Mouse (Mus musculus): Measurements from ENCODE around the gene Gm21677.
"Not testable (repeated sequence)": the region's sequence is repeated elsewhere in the genome, so short reads cannot be mapped to it uniquely, and the experiment has no call there.

The Gm21677 gene

GRCm38 (mm10) chrY:3306349-3306748 is at the start of gene Gm21677:
Gene Gm21677 (minus strand): TSS chrY:3306449.
- not testable (repeated sequence) for DNase-seq (ENCODE audit: low read depth in 1 of 2, low spot score in 2 of 2)

- not testable (repeated sequence) for DNase-seq (ENCODE audit: low read depth in 1 of 2, low spot score in 2 of 2)
These were observed 39.0 kb upstream of the Gm21677 start, which contains the start of gene Gm21693 for GRCm38 (mm10) chrY:3345229-3345628. Gene Gm21693 (minus strand): TSS chrY:3345329.

GRCm38 (mm10) chrY:3340661-3341060 is 34.4 kb upstream of the Gm21677 start:
- DNase-seq (ENCODE audit: low read depth in 1 of 2, low spot score in 2 of 2): peak; percentile 6 to 34

All from monocyte, adult 2 months (primary cell).